Mouse (Mus musculus) limb, embryonic 14.5 days (tissue): ENCODE measurements around the gene Gm20388. TPM values are rescaled to one million over a fixed set of nuclear protein-coding genes. Genes with fewer than 3 reads are reported as not detected.

ENCODE experiments used
- ATAC-seq: fragments of 200-750 bp; cut with Nextera tagmentation; 2 replicates; pipeline ENCODE4 v1.8.0; 2017; ENCODE audit warnings: low read depth, moderate number of reproducible peaks, moderate TSS enrichment; ENCODE audit not compliant: low FRiP score
- DNase-seq: peaks from one replicate; pipeline ENCODE4 v3.0.0-alpha.2; 2015; ENCODE audit warnings: low spot score
- H3K27ac ChIP-seq: fragments of 300-500 bp; sonication (generic); replicated peaks from 2 replicates; pipeline ENCODE4 v1.5.1; 2014; ENCODE audit warnings: low read depth, mild to moderate bottlenecking, low read length, moderate library complexity, mixed read lengths
- H3K27me3 ChIP-seq: fragments of 300-500 bp; sonication (generic); 2 replicates; pipeline ENCODE4 v1.6.1; 2014; ENCODE audit warnings: low read length, mixed read lengths; ENCODE audit not compliant: control insufficient read depth, insufficient read depth
- H3K36me3 ChIP-seq: fragments of 300-500 bp; sonication (generic); 2 replicates; pipeline ENCODE4 v1.6.1; 2014; ENCODE audit warnings: mild to moderate bottlenecking, low read length, moderate library complexity, mixed read lengths; ENCODE audit not compliant: control insufficient read depth, insufficient read depth
- H3K4me1 ChIP-seq: fragments of 300-500 bp; sonication (generic); 2 replicates; pipeline ENCODE4 v1.6.1; 2014; ENCODE audit warnings: antibody characterized with exemption, low read length, mixed read lengths; ENCODE audit not compliant: control insufficient read depth, insufficient read depth
- H3K4me2 ChIP-seq: fragments of 300-500 bp; sonication (generic); replicated peaks from 2 replicates; pipeline ENCODE4 v1.6.1; 2014; ENCODE audit warnings: low read depth, mild to moderate bottlenecking, low read length, moderate library complexity; ENCODE audit not compliant: severe bottlenecking
- H3K4me3 ChIP-seq: fragments of 300-500 bp; sonication (generic); replicated peaks from 2 replicates; pipeline ENCODE4 v1.5.1; 2014; ENCODE audit warnings: low read length
- H3K9ac ChIP-seq: fragments of 300-500 bp; sonication (generic); 2 replicates; pipeline ENCODE4 v1.6.1; 2014; ENCODE audit warnings: mild to moderate bottlenecking, low read depth, low read length, moderate library complexity; ENCODE audit not compliant: severe bottlenecking
- H3K9me3 ChIP-seq: fragments of 300-500 bp; sonication (generic); 2 replicates; pipeline ENCODE4 v1.6.1; 2016; ENCODE audit warnings: low read length; ENCODE audit not compliant: control insufficient read depth
- POLR2A ChIP-seq: fragments of 200-500 bp; IDR thresholded peaks from 2 replicates; pipeline ENCODE4 v1.8.0; 2012; ENCODE audit warnings: inconsistent platforms, mild to moderate bottlenecking, moderate library complexity, borderline replicate concordance; ENCODE audit not compliant: insufficient read depth, insufficient read length; ENCODE audit errors: extremely low read depth
- WGBS: fragments of 180-500 bp; shearing (Covaris S2); extraction: QIAGEN DNeasy Blood & Tissue Kit; methylation state at CpG from one replicate; pipeline ENCODE4 v1.1.7; 2014; 5-methylcytosine and 5-hydroxymethylcytosine counted together
- polyA plus RNA-seq, 2 experiments: library from polyadenylated mRNA; depleted of rRNA in 1 of 2; stranded (reverse) in 1 of 2; unstranded in 1 of 2; fragments of >200 nt; fragmentation: Nextera tagmentation in 1 of 2; extraction: Ambion mirVana in 1 of 2; gene quantifications; 2 replicates each; pipeline versions ENCODE4 v1.2.1 to v1.2.3; 2012 to 2014

Gene Gm20388
- polyA plus RNA-seq, 2 experiments = 1.9 to 49.9 TPM

DNA sequence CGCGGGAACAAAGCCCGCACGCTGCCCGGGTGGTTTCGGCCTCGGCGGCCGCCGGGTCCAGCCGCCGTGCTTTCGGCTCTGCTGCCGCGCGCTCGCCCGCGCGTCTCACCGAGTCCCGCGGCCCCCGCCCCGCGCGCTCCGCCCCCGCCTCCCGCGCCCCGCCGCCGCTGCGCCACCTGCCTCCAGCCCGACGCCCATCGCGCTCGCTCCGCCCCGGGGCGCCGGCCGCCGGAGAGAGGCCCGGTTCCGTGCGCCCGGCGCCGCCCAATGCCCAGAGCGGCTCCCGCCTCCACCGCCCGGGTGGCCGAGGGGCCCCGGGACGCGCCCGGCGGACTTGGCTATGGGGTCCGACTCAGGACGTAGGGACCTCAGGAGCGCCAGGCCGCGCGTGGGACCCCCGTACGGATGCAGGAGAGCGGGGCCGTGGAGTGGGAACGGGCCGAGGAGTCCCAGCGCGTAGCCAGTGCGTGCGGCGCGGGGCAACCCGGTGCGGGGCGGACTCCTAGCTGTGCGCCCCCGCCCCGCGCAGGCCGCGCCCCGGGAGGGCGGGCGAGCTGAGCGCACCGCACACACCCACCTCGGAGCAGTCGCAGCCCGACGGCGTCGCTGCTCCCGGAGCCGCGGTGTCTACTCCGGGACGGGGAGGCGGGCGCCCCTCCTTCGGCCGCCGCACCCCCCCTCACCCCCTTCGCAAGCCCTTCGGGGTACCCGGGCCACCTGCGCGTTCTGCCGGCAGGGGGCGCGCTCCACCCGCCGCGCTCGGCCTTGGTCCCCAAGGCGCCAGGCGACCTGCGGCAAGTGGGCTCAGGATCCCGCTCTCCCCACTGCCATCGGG, 2767.6 kb downstream of the Gm20388 start:
- WGBS = 0% methylated on average over 29 of the region's 127 CpGs
- no peaks in the 10 kb centered on the region for H3K36me3 ChIP-seq
- peaks cover 31% of the 10 kb centered on the region for H3K4me1 ChIP-seq
- TF ChIP-seq POLR2A = no peak
- peak overlapping the region; percentile 85 for H3K4me2 ChIP-seq
- H3K27ac ChIP-seq = 0 out of 2 replicates have a peak overlapping the region, but pooled peaks have one; percentile 5
- peaks cover 20% of the 10 kb centered on the region for H3K27me3 ChIP-seq
- DNase-seq = no peak
- no peaks in the 10 kb centered on the region for H3K9me3 ChIP-seq
- peak; percentile 69 for ATAC-seq
- peak overlapping the region; percentile 60 for H3K4me3 ChIP-seq
- peak overlapping the region; percentile 59 for H3K9ac ChIP-seq

DNA sequence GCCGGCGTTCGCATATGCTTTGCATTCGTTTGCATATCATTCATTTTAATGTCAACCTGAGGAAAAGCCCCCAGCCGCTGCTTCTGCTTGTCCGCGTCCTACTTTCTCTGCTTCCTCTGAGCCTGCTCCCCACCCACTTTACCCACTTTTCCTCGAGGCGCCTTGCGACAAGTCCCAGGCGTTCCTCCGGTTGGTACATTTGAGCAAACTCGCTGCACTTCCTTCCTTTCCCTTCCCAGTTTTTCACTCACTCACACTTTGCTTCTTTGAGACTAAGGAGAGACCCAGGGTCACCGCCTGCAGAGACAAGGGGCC, 2768.2 kb downstream of the Gm20388 start:
- H3K36me3 ChIP-seq = no peaks in the 10 kb centered on the region
- H3K4me1 ChIP-seq = peaks cover 28% of the 10 kb centered on the region
- no peaks in the 10 kb centered on the region for H3K9me3 ChIP-seq
- H3K27me3 ChIP-seq = peaks cover 20% of the 10 kb centered on the region
- DNase-seq (no peak), ATAC-seq (no peak)
- 2% methylated on average over 14 of the region's 14 CpGs for WGBS
- H3K9ac ChIP-seq = peak overlapping the region; percentile 59; the same call in 1 of the 2 replicates
- no peak for TF ChIP-seq POLR2A
- no peak overlapping the region for H3K27ac ChIP-seq
- peak overlapping the region; percentile 60 for H3K4me3 ChIP-seq
- peak overlapping the region; percentile 85 for H3K4me2 ChIP-seq

DNA sequence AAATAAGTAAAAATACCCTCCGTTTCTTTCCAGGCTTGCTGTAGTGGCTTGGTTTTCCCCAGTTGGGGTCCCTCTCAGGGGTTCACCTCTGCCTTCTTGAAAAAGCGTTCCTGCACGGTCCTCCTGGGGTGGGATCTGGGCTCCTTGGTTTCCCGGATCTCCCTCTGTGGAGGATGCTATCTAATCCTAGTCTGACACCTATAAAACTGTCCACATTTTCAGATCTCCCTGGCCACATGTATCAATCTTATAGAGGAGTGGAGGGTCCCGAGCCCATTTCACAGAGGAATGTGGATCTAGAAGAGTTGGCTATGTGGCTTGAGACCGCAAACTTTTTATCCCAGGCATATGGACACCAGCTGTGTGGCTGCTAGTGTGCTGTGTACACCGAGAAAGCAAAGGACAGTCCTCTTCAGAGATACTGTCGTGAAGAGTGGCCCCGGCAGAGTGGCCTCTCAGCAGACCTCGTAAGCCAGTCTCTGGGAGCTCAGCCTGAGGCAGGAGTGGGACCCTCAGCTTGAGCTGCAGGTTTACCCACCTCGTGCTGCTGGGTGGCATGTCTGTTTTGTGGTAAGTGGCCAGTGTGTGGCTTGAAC, 2768.8 kb downstream of the Gm20388 start:
- no peak overlapping the region for H3K9ac ChIP-seq
- peak overlapping the region; percentile 85 for H3K4me2 ChIP-seq
- no peak overlapping the region for H3K27ac ChIP-seq
- peaks cover 24% of the 10 kb centered on the region for H3K4me1 ChIP-seq
- 9% methylated on average over 11 of the region's 11 CpGs for WGBS
- H3K36me3 ChIP-seq = no peaks in the 10 kb centered on the region
- H3K27me3 ChIP-seq = peaks cover 20% of the 10 kb centered on the region
- TF ChIP-seq POLR2A = no peak
- ATAC-seq (no peak), DNase-seq (no peak)
- H3K4me3 ChIP-seq = peak overlapping the region; percentile 60; the same call in 1 of the 2 replicates
- no peaks in the 10 kb centered on the region for H3K9me3 ChIP-seq

DNA sequence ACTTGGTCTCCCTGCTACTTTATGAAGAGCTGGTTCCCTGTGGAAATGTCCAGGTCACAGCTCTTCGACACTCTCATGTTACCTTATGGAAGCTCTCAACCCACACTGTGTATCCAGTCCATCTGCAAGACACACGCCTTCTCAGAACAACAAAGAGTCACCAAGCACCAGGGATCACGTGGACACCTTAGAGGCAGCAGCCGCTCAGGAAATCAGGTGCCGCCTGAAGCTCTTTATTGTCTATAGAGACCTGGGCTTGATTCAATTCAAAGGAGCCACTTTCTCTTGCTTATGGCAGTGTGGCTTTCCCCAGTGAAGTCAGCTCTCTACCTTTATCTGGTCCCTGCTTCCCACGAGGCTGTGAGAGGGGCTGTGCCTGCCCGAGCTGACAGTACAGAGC, 2769.5 kb downstream of the Gm20388 start:
- Histone ChIP-seq H3K27me3 (peaks cover 20% of the 10 kb centered on the region), H3K27ac (no peak overlapping the region), H3K4me2 (no peak overlapping the region), H3K9me3 (no peaks in the 10 kb centered on the region), H3K4me3 (no peak overlapping the region), H3K9ac (no peak overlapping the region), H3K36me3 (no peaks in the 10 kb centered on the region), H3K4me1 (peaks cover 23% of the 10 kb centered on the region)
- WGBS = 23% methylated on average over 7 of the region's 7 CpGs
- ATAC-seq (no peak), DNase-seq (no peak)
- TF ChIP-seq POLR2A = no peak

DNA sequence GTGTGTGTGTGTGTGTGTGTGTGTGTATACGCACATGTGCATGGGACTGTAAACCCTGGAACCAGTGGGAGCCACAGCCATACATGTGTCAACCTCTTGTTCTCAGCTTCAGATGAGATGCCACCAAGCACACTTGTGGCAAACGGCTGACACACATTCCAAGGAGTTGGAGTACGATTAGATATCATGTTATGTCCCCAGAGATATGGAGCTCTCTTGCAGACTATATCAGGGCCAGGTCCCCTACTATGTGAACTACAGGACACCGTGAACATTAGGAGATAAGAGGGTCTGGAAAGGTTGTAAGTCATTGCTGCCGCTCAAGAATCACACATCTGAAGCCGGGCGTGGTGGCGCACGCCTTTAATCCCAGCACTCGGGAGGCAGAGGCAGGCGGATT, 2772.2 kb downstream of the Gm20388 start:
- Histone ChIP-seq H3K27me3 (peaks cover 18% of the 10 kb centered on the region), H3K9ac (no peak overlapping the region), H3K9me3 (no peaks in the 10 kb centered on the region), H3K27ac (no peak overlapping the region), H3K4me3 (no peak overlapping the region), H3K4me1 (peaks cover 7% of the 10 kb centered on the region; the same call in 1 of the 2 replicates), H3K4me2 (no peak overlapping the region), H3K36me3 (no peaks in the 10 kb centered on the region)
- ATAC-seq (no peak), DNase-seq (no peak)
- TF ChIP-seq POLR2A = no peak
- 82% methylated on average over 9 of the region's 11 CpGs for WGBS
